Mouse (Mus musculus): Measurements from ENCODE around the gene Ccar1. TPM values are rescaled to one million over a fixed set of nuclear protein-coding genes. Genes with fewer than 3 reads are reported as not detected.
A peak's percentile ranks its signal among the peaks of the same experiment; 100 is the strongest.
"Not testable (repeated sequence)": the region's sequence is repeated elsewhere in the genome, so short reads cannot be mapped to it uniquely, and the experiment has no call there.

Gene Ccar1
- total and polyA plus RNA-seq, 2 experiments from 2014 or later, result 74.7 to 81.7 TPM

DNA sequence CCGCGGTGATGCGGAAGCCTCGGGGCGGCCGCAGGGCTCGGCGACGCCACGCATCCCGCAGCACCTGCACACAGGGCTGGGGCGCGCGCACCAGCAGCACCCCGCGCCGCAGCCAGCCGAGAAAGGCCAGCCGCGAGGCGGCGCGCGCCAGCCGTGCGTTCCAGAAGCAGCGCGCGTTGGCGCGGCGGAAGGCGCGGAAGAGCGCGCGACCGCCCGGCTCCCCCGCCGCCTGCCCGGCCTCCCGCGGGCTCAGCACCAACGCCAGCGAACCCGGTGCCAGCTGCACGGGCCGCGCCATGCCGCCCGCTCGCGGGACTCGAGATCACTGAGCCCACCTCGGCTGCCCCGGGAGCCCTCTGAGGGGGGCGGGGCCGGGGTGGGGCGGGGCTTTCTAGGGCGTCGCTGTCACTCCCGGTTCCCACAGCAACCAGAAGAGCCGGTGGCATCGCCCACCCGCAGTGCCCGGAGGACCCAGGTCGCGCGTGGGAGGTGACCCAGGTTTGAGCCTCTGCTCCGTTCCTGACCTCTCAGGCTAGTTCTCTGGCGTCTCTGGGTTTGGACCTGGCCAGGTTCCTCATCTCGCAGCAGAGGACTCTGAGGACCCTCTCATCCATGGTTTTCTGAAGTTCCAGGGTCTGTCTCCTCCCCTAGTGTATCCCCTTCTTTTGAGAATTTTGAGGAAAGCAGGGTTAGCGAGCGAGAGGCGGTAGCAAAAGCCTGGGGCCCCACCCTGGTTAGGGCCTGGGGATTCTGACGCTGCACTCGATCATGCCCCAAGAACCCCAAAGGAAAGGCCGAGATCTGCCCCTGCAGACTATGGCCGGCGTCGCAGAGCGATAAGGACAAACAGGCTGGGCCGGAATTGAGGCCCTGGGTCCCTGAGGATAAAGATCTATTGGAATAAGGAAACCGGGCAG, 66.1 kb downstream of the Ccar1 start, which contains the start of gene Stox1:
Gene Stox1 (minus strand): TSS at position 358 of the 917 bp plus-strand sequence.
- Histone ChIP-seq H3K27me3 (ENCODE audit: insufficient read depth, low read length) (no peaks in the 10 kb centered on the region), H3K4me3 (ENCODE audit: low read length) (peak within 1 kb of the TSS; percentile 79), H3K36me3 (ENCODE audit: insufficient read depth, low read length) (no peaks in the 10 kb centered on the region), H3K4me1 (ENCODE audit: insufficient read depth, low read length) (no peaks in the 10 kb centered on the region), H3K9ac (replicated peaks; ENCODE audit: low read length) (peak within 1 kb of the TSS; percentile 68), H3K4me2 (ENCODE audit: low read depth, low read length) (peak within 1 kb of the TSS; percentile 87), H3K27ac (peak within 1 kb of the TSS; percentile 56; the same call in 1 of the 2 replicates), H3K9me3 (ENCODE audit: low read length) (no peaks in the 10 kb centered on the region)
- peak; percentile 91 for ATAC-seq
- WGBS, result 1% methylated on average over 76 of the region's 85 CpGs
- TF ChIP-seq CTCF (IDR thresholded peaks at IDR 0.05; ENCODE audit: low read depth), result no peak
- DNase-seq (ENCODE audit: low spot score), result peak; percentile 88

DNA sequence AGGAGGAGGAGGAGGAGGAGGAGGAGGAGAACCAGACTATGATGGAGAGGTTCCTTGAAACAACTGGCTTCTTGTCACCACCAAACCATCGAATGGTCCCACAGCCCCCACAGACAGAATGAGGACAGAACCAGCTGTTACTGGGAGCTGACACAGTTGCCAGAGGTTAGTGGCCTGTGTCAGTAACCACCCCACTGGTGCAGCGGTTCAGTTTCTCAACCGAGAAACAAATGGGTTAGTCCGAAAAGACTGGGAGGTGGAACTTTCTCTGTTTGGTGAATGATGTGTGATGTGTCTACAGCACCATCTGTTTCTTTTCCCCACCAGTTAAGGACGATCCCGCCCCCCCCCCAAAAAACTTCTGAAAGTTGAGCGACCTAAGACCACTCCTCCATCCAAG, 67.2 kb downstream of the Ccar1 start:
- 26% methylated on average over 7 of the region's 7 CpGs for WGBS
- TF ChIP-seq CTCF (IDR thresholded peaks at IDR 0.05; ENCODE audit: low read depth), result no peak
- no peak for ATAC-seq

DNA sequence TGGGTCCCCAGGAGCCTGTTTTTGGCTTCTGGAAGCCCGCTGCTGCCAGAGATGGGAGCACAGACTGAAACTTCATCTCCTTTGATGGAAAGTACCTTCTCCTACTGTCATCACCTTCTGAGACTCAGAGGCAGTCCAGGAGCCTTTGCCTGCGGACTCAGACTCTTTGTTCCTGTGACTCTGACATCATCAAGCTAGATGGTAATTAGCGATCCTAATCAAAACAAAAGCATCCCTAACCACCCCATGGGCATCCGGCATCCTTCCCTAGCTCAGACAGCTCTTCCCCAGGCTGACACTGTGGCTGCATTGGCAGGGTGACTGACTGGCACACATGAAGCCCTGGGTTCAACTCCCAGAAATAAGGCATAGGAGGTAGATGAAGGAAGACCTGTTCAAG, 69.4 kb downstream of the Ccar1 start:
- 30% methylated on average over 4 of the region's 4 CpGs for WGBS
- Histone ChIP-seq H3K27me3 (ENCODE audit: insufficient read depth, low read length) (no peaks in the 10 kb centered on the region), H3K9ac (replicated peaks; ENCODE audit: low read length) (no peak overlapping the region)

More for the DNA sequence above, 67.2 kb downstream of the Ccar1 start:
- H3K4me1 ChIP-seq (ENCODE audit: insufficient read depth, low read length), result no peaks in the 10 kb centered on the region
- H3K4me2 ChIP-seq (ENCODE audit: low read depth, low read length), result peak overlapping the region; percentile 87
- peak overlapping the region; percentile 79 for H3K4me3 ChIP-seq (ENCODE audit: low read length)
- no peak overlapping the region for H3K27ac ChIP-seq
- no peaks in the 10 kb centered on the region for H3K27me3 ChIP-seq (ENCODE audit: insufficient read depth, low read length)
- no peak for DNase-seq (ENCODE audit: low spot score)
- H3K9ac ChIP-seq (replicated peaks; ENCODE audit: low read length), result no peak overlapping the region
- H3K36me3 ChIP-seq (ENCODE audit: insufficient read depth, low read length), result no peaks in the 10 kb centered on the region
- H3K9me3 ChIP-seq (ENCODE audit: low read length), result no peaks in the 10 kb centered on the region

DNA sequence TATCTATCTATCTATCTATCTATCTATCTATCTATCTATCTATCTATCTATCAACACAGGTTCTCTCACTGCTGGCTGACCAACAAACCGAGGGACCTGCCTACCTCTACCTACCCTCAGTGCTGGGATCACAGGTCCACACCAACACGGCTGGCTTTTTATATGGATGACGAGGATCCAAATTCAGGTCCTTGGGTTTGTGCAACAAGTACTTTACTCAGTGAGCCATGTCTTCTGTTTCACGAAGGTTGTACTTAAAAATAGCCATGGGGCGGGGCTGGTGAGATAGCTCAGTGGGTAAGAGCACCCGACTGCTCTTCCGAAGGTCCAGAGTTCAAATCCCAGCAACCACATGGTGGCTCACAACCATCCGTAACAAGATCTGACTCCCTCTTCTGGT, 71.5 kb downstream of the Ccar1 start:
- not testable (repeated sequence) for H3K36me3 ChIP-seq (ENCODE audit: insufficient read depth, low read length); H3K4me2 ChIP-seq (ENCODE audit: low read depth, low read length); H3K9me3 ChIP-seq (ENCODE audit: low read length); ATAC-seq; H3K4me3 ChIP-seq (ENCODE audit: low read length); DNase-seq (ENCODE audit: low spot score); H3K27me3 ChIP-seq (ENCODE audit: insufficient read depth, low read length); H3K27ac ChIP-seq; H3K4me1 ChIP-seq (ENCODE audit: insufficient read depth, low read length); H3K9ac ChIP-seq (replicated peaks; ENCODE audit: low read length)
- 90% methylated on average over 7 of the region's 8 CpGs for WGBS

More for the DNA sequence above, 69.4 kb downstream of the Ccar1 start:
- H3K36me3 ChIP-seq (ENCODE audit: insufficient read depth, low read length), result no peaks in the 10 kb centered on the region
- no peak overlapping the region for H3K4me2 ChIP-seq (ENCODE audit: low read depth, low read length)
- no peak overlapping the region for H3K27ac ChIP-seq
- ATAC-seq, result no peak
- no peak for TF ChIP-seq CTCF (IDR thresholded peaks at IDR 0.05; ENCODE audit: low read depth)
- DNase-seq (ENCODE audit: low spot score), result no peak
- H3K4me1 ChIP-seq (ENCODE audit: insufficient read depth, low read length), result no peaks in the 10 kb centered on the region
- no peaks in the 10 kb centered on the region for H3K9me3 ChIP-seq (ENCODE audit: low read length)
- H3K4me3 ChIP-seq (ENCODE audit: low read length), result no peak overlapping the region

DNA sequence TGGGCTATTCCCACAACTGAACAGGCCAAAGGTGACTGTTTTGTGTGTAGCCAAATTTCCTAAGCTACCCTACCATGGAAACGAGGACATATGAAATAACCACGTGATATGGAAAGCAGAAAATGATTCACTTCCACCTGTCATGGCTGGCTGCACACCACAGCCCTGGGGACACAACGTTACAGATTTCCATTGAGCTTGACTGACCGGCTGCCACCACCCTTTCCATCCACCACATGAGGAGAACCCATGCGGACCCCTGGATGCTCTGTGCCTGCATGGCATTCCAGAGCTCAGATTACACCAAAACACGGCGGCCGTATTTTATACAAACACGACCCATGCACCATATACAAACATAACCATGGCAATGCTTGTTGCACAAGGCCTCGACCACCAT, 78.6 kb downstream of the Ccar1 start:
- no peak overlapping the region for H3K9ac ChIP-seq (replicated peaks; ENCODE audit: low read length)
- H3K9me3 ChIP-seq (ENCODE audit: low read length), result no peaks in the 10 kb centered on the region
- H3K4me2 ChIP-seq (ENCODE audit: low read depth, low read length), result no peak overlapping the region
- no peak for DNase-seq (ENCODE audit: low spot score)
- no peak overlapping the region for H3K27ac ChIP-seq
- no peaks in the 10 kb centered on the region for H3K27me3 ChIP-seq (ENCODE audit: insufficient read depth, low read length)
- 71% methylated on average over 10 of the region's 10 CpGs for WGBS
- no peak for ATAC-seq
- no peaks in the 10 kb centered on the region for H3K4me1 ChIP-seq (ENCODE audit: insufficient read depth, low read length)
- no peaks in the 10 kb centered on the region for H3K36me3 ChIP-seq (ENCODE audit: insufficient read depth, low read length)
- TF ChIP-seq CTCF (IDR thresholded peaks at IDR 0.05; ENCODE audit: low read depth), result no peak
- H3K4me3 ChIP-seq (ENCODE audit: low read length), result no peak overlapping the region

DNA sequence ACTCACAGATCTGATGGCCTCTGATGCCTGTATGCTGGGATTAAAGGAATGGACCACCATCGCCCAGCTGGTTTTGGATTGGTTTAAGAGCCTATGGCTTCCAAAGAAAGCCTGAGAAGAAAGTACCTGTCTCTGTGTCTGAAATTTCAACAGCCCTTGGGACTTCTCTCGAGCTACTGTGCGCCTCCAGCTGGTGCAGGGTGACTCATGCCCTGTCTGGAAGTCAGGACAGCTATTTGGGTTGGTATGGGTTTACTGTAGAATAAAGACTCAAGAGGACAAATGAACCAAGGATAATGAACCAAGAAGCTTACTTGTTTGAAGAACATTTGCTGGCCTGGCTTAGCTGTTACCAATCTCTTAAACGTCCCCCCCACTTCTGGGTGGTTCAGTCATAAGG, 88.5 kb downstream of the Ccar1 start:
- Histone ChIP-seq H3K9me3 (ENCODE audit: low read length) (no peaks in the 10 kb centered on the region), H3K27ac (no peak overlapping the region), H3K4me2 (ENCODE audit: low read depth, low read length) (no peak overlapping the region), H3K27me3 (ENCODE audit: insufficient read depth, low read length) (no peaks in the 10 kb centered on the region), H3K4me3 (ENCODE audit: low read length) (no peak overlapping the region), H3K36me3 (ENCODE audit: insufficient read depth, low read length) (no peaks in the 10 kb centered on the region), H3K4me1 (ENCODE audit: insufficient read depth, low read length) (no peaks in the 10 kb centered on the region), H3K9ac (replicated peaks; ENCODE audit: low read length) (no peak overlapping the region)
- DNase-seq (ENCODE audit: low spot score) (no peak), ATAC-seq (no peak)
- no peak for TF ChIP-seq CTCF (IDR thresholded peaks at IDR 0.05; ENCODE audit: low read depth)
- 86% methylated on average over 4 of the region's 4 CpGs for WGBS

DNA sequence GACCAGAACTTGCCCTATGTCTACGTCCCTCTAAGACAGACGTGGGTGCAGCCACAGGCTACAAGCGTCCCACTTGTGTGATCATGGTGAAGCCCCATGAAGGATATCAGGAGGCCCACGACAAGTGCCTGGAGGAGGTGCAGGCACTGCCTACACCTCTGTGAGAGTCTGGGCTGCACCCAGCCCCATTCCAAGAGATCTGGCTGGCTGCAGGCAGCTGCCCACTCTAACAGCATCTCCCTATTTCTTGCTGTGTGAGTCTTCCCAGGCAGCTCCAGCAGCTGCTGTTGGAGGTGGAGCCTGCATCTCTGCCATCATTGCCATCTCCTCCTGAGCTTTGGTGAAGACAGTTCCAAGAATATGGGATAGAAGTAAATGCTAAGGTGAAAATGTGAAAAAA, 89.7 kb downstream of the Ccar1 start:
- DNase-seq (ENCODE audit: low spot score), result no peak
- Histone ChIP-seq H3K27ac (no peak overlapping the region), H3K4me3 (ENCODE audit: low read length) (no peak overlapping the region), H3K4me1 (ENCODE audit: insufficient read depth, low read length) (no peaks in the 10 kb centered on the region), H3K9ac (replicated peaks; ENCODE audit: low read length) (no peak overlapping the region), H3K27me3 (ENCODE audit: insufficient read depth, low read length) (no peaks in the 10 kb centered on the region), H3K36me3 (ENCODE audit: insufficient read depth, low read length) (no peaks in the 10 kb centered on the region), H3K9me3 (ENCODE audit: low read length) (no peaks in the 10 kb centered on the region), H3K4me2 (ENCODE audit: low read depth, low read length) (no peak overlapping the region)
- no peak for ATAC-seq
- no peak for TF ChIP-seq CTCF (IDR thresholded peaks at IDR 0.05; ENCODE audit: low read depth)
- 78% methylated on average over 4 of the region's 4 CpGs for WGBS

Other genes with a start within 250 kb of the Ccar1 start
- 78.2 and 99.3 TPM in 2 replicates for gene Kif1bp, start 213.8 kb downstream of the Ccar1 start, total RNA-seq (2014; rRNA removed)
- gene Kif1bp, start 213.8 kb downstream of the Ccar1 start, polyA plus RNA-seq (2015; fragmentation: Nextera tagmentation; extraction: Ambion mirVana), result 69.6 and 71.2 TPM in 2 replicates
- gene Ddx21, start 190.0 kb downstream of the Ccar1 start, total RNA-seq (2014; rRNA removed), result 15.8 and 20.5 TPM in 2 replicates
- gene Ddx21, start 190.0 kb downstream of the Ccar1 start, polyA plus RNA-seq (2015; fragmentation: Nextera tagmentation; extraction: Ambion mirVana), result 10.0 and 10.1 TPM in 2 replicates
- gene Ddx50, start 141.1 kb downstream of the Ccar1 start, total RNA-seq (2014; rRNA removed), result 27.5 and 34.8 TPM in 2 replicates
- gene Ddx50, start 141.1 kb downstream of the Ccar1 start, polyA plus RNA-seq (2015; fragmentation: Nextera tagmentation; extraction: Ambion mirVana), result 76.8 and 77.5 TPM in 2 replicates
- gene Stox1, start 66.2 kb downstream of the Ccar1 start, total RNA-seq (2014; rRNA removed), result 3.9 and 5.2 TPM in 2 replicates
- 3.6 and 4.8 TPM in 2 replicates for gene Stox1, start 66.2 kb downstream of the Ccar1 start, polyA plus RNA-seq (2015; fragmentation: Nextera tagmentation; extraction: Ambion mirVana)
- 32.8 and 39.5 TPM in 2 replicates for gene Tet1, start 116.7 kb upstream of the Ccar1 start, total RNA-seq (2014; rRNA removed)
- gene Tet1, start 116.7 kb upstream of the Ccar1 start, polyA plus RNA-seq (2015; fragmentation: Nextera tagmentation; extraction: Ambion mirVana), result 30.3 and 32.2 TPM in 2 replicates
- 15.7 and 23.1 TPM in 2 replicates for gene Slc25a16, start 128.3 kb upstream of the Ccar1 start, total RNA-seq (2014; rRNA removed)
- gene Slc25a16, start 128.3 kb upstream of the Ccar1 start, polyA plus RNA-seq (2015; fragmentation: Nextera tagmentation; extraction: Ambion mirVana), result 13.7 and 15.4 TPM in 2 replicates
- 2.7 and 6.1 TPM in 2 replicates for gene Dna2, start 154.7 kb upstream of the Ccar1 start, total RNA-seq (2014; rRNA removed)
- gene Dna2, start 154.7 kb upstream of the Ccar1 start, polyA plus RNA-seq (2015; fragmentation: Nextera tagmentation; extraction: Ambion mirVana), result 3.7 and 3.8 TPM in 2 replicates
- 25.3 and 25.5 TPM in 2 replicates for gene Rufy2, start 187.9 kb upstream of the Ccar1 start, total RNA-seq (2014; rRNA removed)
- 57.2 and 61.9 TPM in 2 replicates for gene Rufy2, start 187.9 kb upstream of the Ccar1 start, polyA plus RNA-seq (2015; fragmentation: Nextera tagmentation; extraction: Ambion mirVana)
- 5.4 and 9.4 TPM in 2 replicates for gene Hnrnph3, start 231.9 kb upstream of the Ccar1 start, total RNA-seq (2014; rRNA removed)
- gene Hnrnph3, start 231.9 kb upstream of the Ccar1 start, polyA plus RNA-seq (2015; fragmentation: Nextera tagmentation; extraction: Ambion mirVana), result 77.7 and 83.9 TPM in 2 replicates
- 0.47 and 1.7 TPM in 2 replicates for gene Pbld2, start 232.0 kb upstream of the Ccar1 start, total RNA-seq (2014; rRNA removed)
- 0.60 and 1.4 TPM in 2 replicates for gene Pbld2, start 232.0 kb upstream of the Ccar1 start, polyA plus RNA-seq (2015; fragmentation: Nextera tagmentation; extraction: Ambion mirVana)

All from hindbrain, postnatal 0 days (tissue).